Mouse (Mus musculus): ENCODE measurements around the gene Angel1. TPM values are rescaled to one million over a fixed set of nuclear protein-coding genes. Genes with fewer than 3 reads are reported as not detected.

Angel1 gene
- polyA plus RNA-seq, 1 experiment from 2014 or later, result 2.2 TPM

- no peak overlapping the region for H3K27ac ChIP-seq (ENCODE audit: low read depth, low read length)
- H3K9me3 ChIP-seq (ENCODE audit: control insufficient read depth), result no peaks in the 10 kb centered on the region
- no peak for ATAC-seq
- WGBS, result 69% methylated on average over 7 of the region's 7 CpGs
- no peak overlapping the region for H3K4me3 ChIP-seq (ENCODE audit: low read depth, low read length)
- H3K9ac ChIP-seq (ENCODE audit: low read depth, low read length), result no peak overlapping the region
- no peaks in the 10 kb centered on the region for H3K36me3 ChIP-seq (ENCODE audit: control insufficient read depth, insufficient read depth)
- no peaks in the 10 kb centered on the region; the same call in 1 of the 2 replicates for H3K4me1 ChIP-seq (replicated peaks; ENCODE audit: control insufficient read depth, insufficient read depth, low read length)
- no peak overlapping the region for H3K4me2 ChIP-seq (replicated peaks; ENCODE audit: low read depth)
- peaks cover 16% of the 10 kb centered on the region for H3K27me3 ChIP-seq (replicated peaks; ENCODE audit: control insufficient read depth, insufficient read depth, low read length)
- TF ChIP-seq CTCF (IDR thresholded peaks at IDR 0.05; ENCODE audit: low read depth), result no peak
Observed at GRCm38 (mm10) chr12:86683698-86684097, 42.6 kb downstream of the Angel1 start.

- Histone ChIP-seq H3K36me3 (ENCODE audit: control insufficient read depth, insufficient read depth) (no peaks in the 10 kb centered on the region), H3K27me3 (replicated peaks; ENCODE audit: control insufficient read depth, insufficient read depth, low read length) (peaks cover 16% of the 10 kb centered on the region), H3K4me1 (replicated peaks; ENCODE audit: control insufficient read depth, insufficient read depth, low read length) (no peaks in the 10 kb centered on the region; the same call in 1 of the 2 replicates), H3K9ac (ENCODE audit: low read depth, low read length) (no peak overlapping the region), H3K27ac (ENCODE audit: low read depth, low read length) (no peak overlapping the region), H3K4me3 (ENCODE audit: low read depth, low read length) (no peak overlapping the region), H3K9me3 (ENCODE audit: control insufficient read depth) (no peaks in the 10 kb centered on the region), H3K4me2 (replicated peaks; ENCODE audit: low read depth) (no peak overlapping the region)
- ATAC-seq, result no peak
- no peak for TF ChIP-seq CTCF (IDR thresholded peaks at IDR 0.05; ENCODE audit: low read depth)
- WGBS, result 79% methylated on average over 8 of the region's 8 CpGs
Observed at GRCm38 (mm10) chr12:86682178-86682577, 44.1 kb downstream of the Angel1 start.

- Histone ChIP-seq H3K4me1 (replicated peaks; ENCODE audit: control insufficient read depth, insufficient read depth, low read length) (no peaks in the 10 kb centered on the region; the same call in 1 of the 2 replicates), H3K9ac (ENCODE audit: low read depth, low read length) (no peak overlapping the region), H3K27me3 (replicated peaks; ENCODE audit: control insufficient read depth, insufficient read depth, low read length) (peaks cover 18% of the 10 kb centered on the region), H3K36me3 (ENCODE audit: control insufficient read depth, insufficient read depth) (no peaks in the 10 kb centered on the region), H3K27ac (ENCODE audit: low read depth, low read length) (no peak overlapping the region), H3K9me3 (ENCODE audit: control insufficient read depth) (no peaks in the 10 kb centered on the region), H3K4me2 (replicated peaks; ENCODE audit: low read depth) (no peak overlapping the region), H3K4me3 (ENCODE audit: low read depth, low read length) (no peak overlapping the region)
- no peak for ATAC-seq
- no peak for TF ChIP-seq CTCF (IDR thresholded peaks at IDR 0.05; ENCODE audit: low read depth)
- whole genome bisulfite sequencing, result 83% methylated on average over 9 of the region's 9 CpGs
Observed at GRCm38 (mm10) chr12:86681626-86682025, 44.6 kb downstream of the Angel1 start.

- H3K9me3 ChIP-seq (ENCODE audit: control insufficient read depth), result no peaks in the 10 kb centered on the region
- H3K4me3 ChIP-seq (ENCODE audit: low read depth, low read length), result peak overlapping the region; percentile 59; the same call in 1 of the 2 replicates
- no peaks in the 10 kb centered on the region; the same call in 1 of the 2 replicates for H3K4me1 ChIP-seq (replicated peaks; ENCODE audit: control insufficient read depth, insufficient read depth, low read length)
- H3K36me3 ChIP-seq (ENCODE audit: control insufficient read depth, insufficient read depth), result no peaks in the 10 kb centered on the region
- WGBS, result 34% methylated on average over 11 of the region's 11 CpGs
- H3K27me3 ChIP-seq (replicated peaks; ENCODE audit: control insufficient read depth, insufficient read depth, low read length), result peaks cover 18% of the 10 kb centered on the region
- H3K27ac ChIP-seq (ENCODE audit: low read depth, low read length), result no peak overlapping the region
- ATAC-seq, result no peak
- TF ChIP-seq CTCF (IDR thresholded peaks at IDR 0.05; ENCODE audit: low read depth), result peak; percentile 37
- peak overlapping the region; percentile 98 for H3K4me2 ChIP-seq (replicated peaks; ENCODE audit: low read depth)
- no peak overlapping the region for H3K9ac ChIP-seq (ENCODE audit: low read depth, low read length)
Observed at GRCm38 (mm10) chr12:86680591-86681193, 45.6 kb downstream of the Angel1 start.

GRCm38 (mm10) chr12:86679991-86680491 lies 46.2 kb downstream of the Angel1 start:
- no peak for TF ChIP-seq CTCF (IDR thresholded peaks at IDR 0.05; ENCODE audit: low read depth)
- peak overlapping the region; percentile 98 for H3K4me2 ChIP-seq (replicated peaks; ENCODE audit: low read depth)
- H3K27ac ChIP-seq (ENCODE audit: low read depth, low read length), result no peak overlapping the region
- H3K27me3 ChIP-seq (replicated peaks; ENCODE audit: control insufficient read depth, insufficient read depth, low read length), result peaks cover 18% of the 10 kb centered on the region
- 31% methylated on average over 12 of the region's 12 CpGs for WGBS
- no peak overlapping the region for H3K9ac ChIP-seq (ENCODE audit: low read depth, low read length)
- H3K4me1 ChIP-seq (replicated peaks; ENCODE audit: control insufficient read depth, insufficient read depth, low read length), result no peaks in the 10 kb centered on the region; the same call in 1 of the 2 replicates
- no peaks in the 10 kb centered on the region for H3K9me3 ChIP-seq (ENCODE audit: control insufficient read depth)
- no peak for ATAC-seq
- H3K4me3 ChIP-seq (ENCODE audit: low read depth, low read length), result peak overlapping the region; percentile 59
- no peaks in the 10 kb centered on the region for H3K36me3 ChIP-seq (ENCODE audit: control insufficient read depth, insufficient read depth)

- Histone ChIP-seq H3K4me1 (replicated peaks; ENCODE audit: control insufficient read depth, insufficient read depth, low read length) (no peaks in the 10 kb centered on the region; the same call in 1 of the 2 replicates), H3K4me2 (replicated peaks; ENCODE audit: low read depth) (peak overlapping the region; percentile 98), H3K36me3 (ENCODE audit: control insufficient read depth, insufficient read depth) (no peaks in the 10 kb centered on the region), H3K9me3 (ENCODE audit: control insufficient read depth) (no peaks in the 10 kb centered on the region), H3K9ac (ENCODE audit: low read depth, low read length) (peak overlapping the region; percentile 43; the same call in 1 of the 2 replicates), H3K27ac (ENCODE audit: low read depth, low read length) (no peak overlapping the region), H3K4me3 (ENCODE audit: low read depth, low read length) (peak overlapping the region; percentile 59), H3K27me3 (replicated peaks; ENCODE audit: control insufficient read depth, insufficient read depth, low read length) (peaks cover 18% of the 10 kb centered on the region)
- no peak for TF ChIP-seq CTCF (IDR thresholded peaks at IDR 0.05; ENCODE audit: low read depth)
- ATAC-seq, result no peak
- WGBS, result 0% methylated on average over 9 of the region's 9 CpGs
Observed at GRCm38 (mm10) chr12:86679546-86679930, 46.7 kb downstream of the Angel1 start.

Measured in intestine, postnatal 0 days (tissue).